Mouse (Mus musculus): ENCODE results near the gene Cdk15.

Gene Cdk15

DNA sequence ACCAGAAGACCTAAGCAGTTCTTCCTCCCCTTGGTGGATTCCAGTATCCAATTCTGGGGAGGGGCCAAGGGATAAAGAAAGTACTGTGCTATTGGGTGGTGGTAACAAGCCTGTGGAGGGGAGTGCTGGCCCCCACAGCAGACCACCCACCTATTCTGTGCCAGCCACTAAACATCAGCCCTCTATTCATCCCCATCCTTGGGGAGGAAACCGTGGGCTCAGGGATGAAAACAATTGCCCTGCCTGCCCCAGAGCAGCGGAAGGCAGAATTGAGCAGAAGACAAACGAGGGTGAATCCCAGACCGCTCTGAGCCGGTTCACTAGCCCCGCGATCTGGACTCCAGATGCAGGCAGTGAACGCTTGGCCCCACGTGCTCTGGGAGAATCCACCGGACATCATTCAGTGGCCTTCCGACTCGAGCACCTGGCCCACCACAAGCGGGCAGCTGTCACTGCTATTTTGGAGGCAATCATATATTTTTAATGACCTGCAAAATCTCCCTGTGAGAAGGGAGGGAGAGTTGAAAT is 119.4 kb downstream of the Cdk15 start:
- in situ Hi-C loops (cut with MboI): no loop called here

DNA sequence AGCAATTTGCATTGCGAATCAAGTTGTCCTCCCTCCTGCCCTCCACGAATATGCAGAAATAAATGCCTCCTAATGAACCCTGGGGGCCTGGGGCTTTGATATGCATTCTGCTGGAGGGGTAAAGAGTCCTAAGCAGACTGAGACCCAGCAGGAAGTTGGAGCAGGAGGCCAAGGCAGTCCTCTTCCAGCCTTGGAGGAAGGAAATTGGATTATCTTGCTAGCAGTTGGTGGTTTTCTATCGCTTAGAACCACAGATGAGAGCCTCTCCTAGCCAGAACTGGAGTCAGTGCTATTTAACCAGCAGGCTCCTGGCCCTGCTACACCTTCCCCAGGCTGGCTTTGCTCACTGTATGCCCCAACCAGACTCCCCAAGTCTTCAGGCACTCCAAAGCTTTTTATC is 119.9 kb downstream of the Cdk15 start:
- in situ Hi-C loops (cut with MboI): no loop called here

DNA sequence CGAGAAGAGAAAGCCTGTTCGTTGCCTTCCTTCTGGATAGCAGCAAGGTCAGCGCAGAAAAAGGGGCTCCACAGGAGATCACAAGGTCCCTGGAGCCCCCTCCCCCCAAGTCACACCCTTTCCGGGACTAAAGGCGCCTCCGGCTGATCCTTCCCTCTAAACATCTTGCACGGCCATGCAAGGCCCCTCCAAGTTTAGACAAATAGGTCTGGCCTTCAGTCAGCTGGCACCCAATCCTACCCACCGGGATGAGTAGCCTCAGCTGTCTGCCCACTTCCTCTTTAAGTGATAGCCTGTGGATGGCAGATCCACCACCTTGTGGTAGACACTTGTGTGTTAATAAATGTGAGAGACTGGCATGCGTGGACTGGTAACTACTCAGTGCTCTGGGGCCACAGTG is 120.6 kb downstream of the Cdk15 start:
- in situ Hi-C loops (cut with MboI): no loop called here

DNA sequence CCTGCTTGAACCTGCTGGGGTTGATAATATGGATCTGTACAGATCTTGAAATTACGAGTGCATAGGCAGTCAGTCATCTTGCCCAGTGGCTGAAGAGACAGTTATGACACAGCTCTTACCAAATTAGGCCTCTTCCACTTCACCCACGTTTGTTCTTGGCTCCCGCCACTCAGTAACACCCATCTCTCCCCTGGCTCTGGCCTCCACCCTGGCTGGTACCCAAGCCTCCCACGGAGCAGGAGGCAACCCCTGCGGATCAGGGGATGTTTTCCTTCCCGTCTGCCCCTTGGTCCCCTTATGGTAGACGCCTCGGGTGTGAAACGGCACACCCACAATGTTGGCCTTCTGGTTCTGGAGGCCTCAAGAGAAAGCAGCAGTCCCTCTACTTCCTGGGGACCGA is 124.2 kb downstream of the Cdk15 start:
- in situ Hi-C loops (cut with MboI): no loop called here

DNA sequence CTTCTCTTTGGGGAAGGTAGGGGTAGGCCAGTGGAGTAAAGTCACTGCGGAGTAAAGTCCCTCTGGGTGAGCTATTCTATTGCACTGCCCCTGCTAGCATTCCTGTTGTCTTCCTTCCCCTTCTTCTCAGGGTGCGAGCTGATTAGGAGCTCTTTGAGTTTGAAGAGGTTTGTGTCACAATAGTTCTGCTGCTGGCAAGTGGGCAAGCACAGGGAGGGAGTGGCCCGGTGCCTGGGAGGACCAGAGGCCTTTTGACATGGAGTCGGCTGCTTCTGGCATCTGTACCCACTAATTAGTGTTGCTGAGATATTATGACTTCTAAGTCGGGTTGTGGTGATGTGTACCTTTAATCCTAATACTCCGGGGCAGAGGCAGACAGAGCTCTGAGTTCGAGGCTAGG is 124.8 kb downstream of the Cdk15 start:
- in situ Hi-C loops (cut with MboI): no loop called here

DNA sequence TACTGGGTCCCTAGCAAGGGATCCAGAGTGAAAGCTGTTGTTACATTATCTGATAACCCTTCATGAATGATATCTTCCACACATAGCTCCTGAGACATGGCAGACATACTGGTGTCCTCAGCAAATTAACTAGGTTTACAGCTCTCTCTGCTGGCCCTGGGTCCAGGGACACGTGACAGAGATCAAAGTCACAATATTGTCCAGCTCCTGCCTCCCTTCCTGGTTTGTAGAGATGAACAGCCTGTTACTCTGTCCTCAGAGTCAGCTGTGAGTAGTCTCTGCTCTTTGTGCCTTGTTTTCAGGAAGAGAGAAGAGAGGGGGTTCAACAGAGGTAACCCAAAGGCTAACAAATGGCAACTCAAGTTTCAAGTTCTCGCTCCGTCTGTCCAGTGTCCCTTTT is 125.8 kb downstream of the Cdk15 start:
- in situ Hi-C loops (cut with MboI): no loop called here

DNA sequence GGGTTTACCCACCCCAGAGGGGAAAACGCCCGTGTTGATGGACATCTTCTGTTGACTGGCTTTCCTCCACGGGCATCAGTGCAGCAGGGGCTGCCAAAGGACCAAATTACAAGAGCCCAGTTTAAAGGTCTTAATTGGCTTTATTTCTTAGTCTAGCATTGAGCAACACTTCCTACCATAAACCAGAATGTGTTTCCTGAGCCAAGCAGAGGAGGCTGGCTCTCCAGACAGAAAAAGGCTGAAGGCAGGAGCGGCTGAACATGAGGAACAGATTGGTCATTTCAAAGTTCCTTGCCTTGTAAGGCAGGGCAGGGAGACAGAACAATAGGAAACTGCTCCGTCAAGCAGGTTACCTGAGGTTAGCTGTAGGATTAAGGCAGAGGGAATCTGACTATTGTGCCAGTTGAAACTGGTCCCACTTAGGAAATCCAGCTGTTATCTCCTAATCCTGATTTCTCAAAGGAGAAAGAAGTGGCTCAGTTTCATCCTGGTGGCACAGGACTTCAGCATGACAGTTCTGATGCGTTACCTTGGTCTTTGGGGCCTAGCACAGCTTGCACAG is 126.4 kb downstream of the Cdk15 start:
- in situ Hi-C loops (cut with MboI): no loop called here

DNA sequence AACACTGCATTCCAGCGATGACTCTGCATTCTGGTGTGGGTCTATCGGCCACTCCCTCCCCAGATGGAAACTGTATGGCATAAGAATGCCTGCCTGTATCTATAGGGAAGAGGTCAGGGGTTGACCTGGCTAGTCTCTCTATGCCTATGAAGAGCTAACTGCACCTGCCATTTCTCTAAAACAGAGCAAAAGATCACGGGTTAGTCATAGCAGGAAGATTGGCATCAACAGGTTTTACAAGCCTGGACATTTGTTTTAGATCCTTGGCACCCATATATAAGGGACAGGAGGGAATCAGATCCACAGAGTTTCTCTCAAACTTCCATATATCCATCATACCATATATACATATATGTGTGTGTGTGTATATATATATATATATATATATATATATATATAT is 127.7 kb downstream of the Cdk15 start:
- in situ Hi-C loops (cut with MboI): no loop called here

DNA sequence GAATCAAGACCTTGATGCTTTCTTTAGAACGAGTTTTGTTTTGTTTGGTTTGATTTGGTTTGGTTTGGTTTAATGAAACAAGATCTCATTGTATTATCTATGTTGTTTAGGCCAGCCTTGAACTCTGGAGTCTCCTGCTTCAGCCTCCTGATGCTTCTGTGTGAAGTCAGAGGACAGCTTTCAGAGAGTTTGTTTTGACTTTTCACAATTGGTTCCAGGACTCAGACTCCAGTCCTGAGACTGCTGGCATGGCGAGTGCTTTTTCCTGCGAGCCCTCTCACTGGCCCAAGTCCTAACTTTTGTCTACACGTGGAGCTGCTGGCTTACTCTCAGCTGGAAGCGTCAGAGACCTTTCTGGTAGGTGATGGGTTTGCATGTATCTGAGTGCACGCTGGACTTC is 128.9 kb downstream of the Cdk15 start:
- in situ Hi-C loops (cut with MboI): no loop called here

DNA sequence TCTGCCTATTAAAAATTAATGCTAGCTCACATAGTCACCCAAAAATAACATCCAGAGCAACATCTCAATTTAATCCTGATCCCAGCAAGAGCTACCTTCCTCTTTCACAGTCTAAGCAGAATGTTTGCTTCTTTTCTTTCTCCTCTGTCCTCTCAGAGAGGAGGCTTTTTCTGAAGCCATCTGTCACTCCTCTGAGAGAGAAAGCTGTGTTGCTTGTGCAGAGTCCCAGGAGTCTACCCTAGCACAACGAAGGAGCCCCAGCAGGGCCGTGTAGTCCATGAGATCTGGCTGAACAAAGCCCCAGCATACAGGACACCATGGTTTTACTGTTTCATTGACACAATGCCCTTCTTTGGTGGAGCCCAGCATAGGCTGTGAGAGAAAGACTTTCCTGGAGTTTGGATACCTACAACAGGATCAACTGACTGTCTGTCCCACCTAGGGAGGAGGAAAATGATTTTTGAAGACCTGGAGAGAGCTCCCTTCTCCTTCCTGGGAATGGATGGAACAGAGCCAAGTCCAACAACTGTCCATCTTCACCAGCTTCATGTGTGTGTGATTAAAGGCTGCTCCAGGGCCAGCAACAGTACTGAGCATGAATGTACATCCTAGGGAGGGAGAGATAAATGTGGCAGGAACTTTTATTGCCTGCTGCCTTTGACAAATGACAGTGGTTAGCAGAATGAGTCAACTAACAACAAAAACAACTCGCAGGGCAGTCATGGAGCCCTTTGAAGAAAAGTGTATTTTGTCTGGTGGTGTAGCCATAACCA is 131.0 kb downstream of the Cdk15 start:
- in situ Hi-C loops (cut with MboI): no loop called here

DNA sequence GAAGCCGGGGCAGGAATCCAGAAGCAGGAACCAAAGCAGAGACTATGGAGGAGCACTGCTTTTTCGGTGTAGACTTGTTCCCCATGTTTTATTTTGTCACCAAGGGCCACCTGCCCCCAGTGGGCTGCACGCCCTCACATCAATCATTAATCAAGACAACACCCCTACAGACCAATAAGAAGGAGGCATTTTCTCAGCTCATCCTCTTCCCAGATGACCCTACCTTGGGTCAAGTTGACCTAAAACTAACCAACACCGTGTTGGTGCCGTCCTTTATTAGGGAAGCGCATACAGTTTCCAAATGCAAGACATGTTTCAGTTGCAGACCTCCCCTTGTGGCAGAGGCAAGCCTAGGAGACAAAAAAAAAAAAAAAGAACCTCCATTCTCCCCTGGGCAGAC is 132.5 kb downstream of the Cdk15 start:
- in situ Hi-C loops (cut with MboI): no loop called here

DNA sequence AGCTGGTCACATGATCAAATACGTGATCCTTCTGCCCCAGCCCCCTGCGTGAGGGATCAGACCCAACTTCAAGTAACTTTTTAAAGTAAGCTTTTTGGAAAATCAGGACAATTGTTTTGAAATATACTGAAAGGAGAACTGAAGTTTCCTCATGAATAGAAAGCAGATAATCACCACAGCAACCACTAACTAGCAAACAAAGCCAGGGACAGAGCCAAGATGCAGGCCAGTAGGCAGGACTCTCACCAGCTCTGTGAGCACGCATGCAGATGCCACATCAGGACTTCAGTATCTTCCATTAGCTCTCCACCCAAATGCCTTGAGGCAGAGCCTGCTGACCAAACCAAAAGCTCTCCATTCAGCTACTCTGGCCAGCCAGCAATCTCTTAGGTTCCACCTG is 135.0 kb downstream of the Cdk15 start:
- in situ Hi-C loops (cut with MboI): no loop called here

DNA sequence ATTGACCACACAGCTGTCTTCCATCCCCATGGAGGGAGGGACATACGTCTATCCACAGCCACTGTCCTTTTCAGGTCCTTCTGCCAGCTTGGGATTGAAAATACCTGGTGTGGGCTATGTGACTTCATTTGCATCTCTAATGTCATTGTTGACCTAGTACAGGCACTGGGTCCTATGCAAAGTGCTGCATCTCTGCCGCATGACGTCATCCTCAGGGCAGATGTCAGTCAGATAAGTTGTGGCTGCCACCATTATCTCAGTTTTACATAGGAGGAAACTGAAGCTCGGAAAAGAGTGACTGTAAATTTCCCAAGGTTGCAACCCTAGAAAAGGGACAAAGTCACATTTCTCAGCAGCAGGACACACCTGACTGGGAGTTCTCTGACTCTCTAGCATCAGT is 137.4 kb downstream of the Cdk15 start:
- in situ Hi-C loops (cut with MboI): no loop called here

DNA sequence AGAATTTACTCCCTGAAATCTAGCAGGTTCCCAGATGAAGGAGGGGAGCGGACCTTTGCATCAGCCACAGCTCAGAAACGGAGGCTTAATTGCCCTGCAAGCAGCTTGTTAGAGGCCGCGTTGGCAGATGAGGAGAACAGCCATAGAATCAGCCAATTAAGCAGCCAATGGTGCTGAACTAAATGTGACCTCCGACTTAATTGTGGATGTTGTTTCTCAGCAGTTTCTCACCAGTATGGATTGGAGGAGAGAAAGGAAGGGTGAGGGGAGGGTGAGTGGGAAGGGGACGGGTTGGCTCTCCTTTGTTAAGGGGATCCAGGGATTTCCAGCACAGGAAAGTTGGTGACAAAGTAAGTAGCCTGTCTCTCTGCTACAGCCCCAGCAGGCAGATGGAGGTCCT is 137.9 kb downstream of the Cdk15 start:
- in situ Hi-C loops (cut with MboI): no loop called here

DNA sequence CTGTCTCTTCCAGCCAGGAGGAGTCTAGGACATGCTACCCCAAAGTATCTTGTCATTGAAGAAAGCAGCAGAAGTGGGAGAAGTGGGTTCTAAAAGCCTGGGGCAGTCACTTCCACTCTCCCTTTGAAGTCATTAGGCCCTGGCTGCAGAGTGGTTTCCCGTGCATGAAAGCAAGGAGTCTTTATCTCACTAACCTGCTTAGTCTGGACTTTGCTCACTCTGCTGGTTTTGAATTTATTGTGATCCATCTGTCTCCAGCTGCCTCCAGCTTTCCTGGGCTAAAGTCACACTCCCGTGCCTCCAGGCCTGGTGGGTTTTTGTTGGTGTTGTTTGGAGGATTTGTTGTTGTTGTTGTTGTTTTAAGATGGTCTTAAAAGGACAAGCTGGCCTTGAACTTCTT is 139.3 kb downstream of the Cdk15 start:
- in situ Hi-C loops (cut with MboI): no loop called here

DNA sequence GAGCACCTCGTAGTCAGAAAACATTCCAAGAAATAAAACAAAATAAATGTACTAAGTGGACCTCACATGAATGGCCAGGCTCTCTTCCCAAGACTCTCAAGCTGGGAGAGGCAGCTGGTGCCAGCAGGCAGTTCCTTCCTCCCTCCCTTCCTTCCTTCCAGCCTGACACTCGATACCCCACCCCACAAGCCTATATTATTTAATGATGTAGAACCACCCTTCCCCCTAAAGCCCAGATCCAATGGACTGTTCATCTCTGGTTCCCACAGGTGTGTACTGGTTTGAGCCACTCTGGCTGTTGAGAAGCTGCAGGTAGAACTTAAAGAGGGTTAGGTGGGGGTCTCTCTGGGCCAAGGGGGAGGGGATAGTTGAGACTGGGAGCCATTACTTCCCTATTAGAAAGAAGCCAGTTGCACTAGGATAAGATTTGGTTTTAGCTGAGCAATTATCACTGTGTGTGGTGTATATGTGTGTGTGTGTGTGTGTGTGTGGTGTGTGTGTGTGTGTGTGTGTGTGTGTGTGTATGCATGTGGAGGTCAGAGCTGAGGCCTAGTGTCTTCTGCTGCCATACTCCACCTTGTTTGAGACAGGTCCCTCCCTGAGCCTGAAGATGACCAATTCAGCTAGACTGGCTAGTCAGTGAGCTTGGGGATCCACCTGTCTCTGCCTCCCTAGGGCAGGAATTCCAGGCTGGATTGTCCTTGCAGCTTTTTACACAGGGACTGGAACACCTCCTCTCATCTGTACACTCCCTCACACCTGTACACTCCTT is 143.0 kb downstream of the Cdk15 start:
- in situ Hi-C loops (cut with MboI): no loop called here

DNA sequence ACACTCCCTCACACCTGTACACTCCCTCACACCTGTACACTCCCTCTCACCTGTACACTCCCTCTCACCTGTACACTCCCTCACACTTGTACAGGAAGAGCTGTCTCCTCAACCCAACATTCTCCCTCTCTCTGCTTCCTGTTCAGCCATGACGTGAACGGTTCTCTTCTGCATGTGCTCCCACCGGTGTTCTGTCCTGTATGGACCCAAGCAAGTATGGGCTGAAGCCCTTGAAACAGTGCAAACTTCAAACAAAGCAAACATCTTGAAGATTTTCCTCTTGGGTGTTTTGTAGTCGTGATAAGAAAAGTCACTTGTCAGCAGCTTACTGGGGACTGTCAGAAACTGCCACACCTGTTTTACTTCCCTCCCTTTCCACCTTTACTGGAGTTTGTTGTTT is 144.5 kb downstream of the Cdk15 start:
- in situ Hi-C loops (cut with MboI): no loop called here

All from mature B cell (primary cell).